Mouse (Mus musculus) monocyte, adult 5-6 weeks (primary cell): ENCODE results near the gene Pold3. TPM values are rescaled to one million over a fixed set of nuclear protein-coding genes. Genes with fewer than 3 reads are reported as not detected.

ENCODE experiments used
- ATAC-seq: fragments of 153-309, 156-312 bp; replicated peaks from 2 replicates; pipeline ENCODE4 v1.8.0; 2017; ENCODE audit warnings: mild to moderate bottlenecking; ENCODE audit not compliant: low TSS enrichment, insufficient number of reproducible peaks, severe bottlenecking, poor library complexity, low FRiP score
- total RNA-seq: library from RNA; stranded (forward); fragments of 200-1000, 200-491, 200-594 nt; gene quantifications from 3 replicates; pipeline ENCODE4 v1.2.3, GENCODE M21; 2017

Pold3 gene
- total RNA-seq, 1 experiment from 2014 or later = 70.0 TPM

- no peak for ATAC-seq
Measured at GRCm38 (mm10) chr7:100042120-100042519, 79.2 kb downstream of the Pold3 start.

GRCm38 (mm10) chr7:100036495-100036894 is 84.9 kb downstream of the Pold3 start:
- ATAC-seq = no peak

GRCm38 (mm10) chr7:100036050-100036449 is 85.3 kb downstream of the Pold3 start:
- ATAC-seq = no peak

- ATAC-seq = no peak
Measured at GRCm38 (mm10) chr7:100034815-100035463, 86.4 kb downstream of the Pold3 start.

GRCm38 (mm10) chr7:100033672-100034071 is 87.7 kb downstream of the Pold3 start:
- ATAC-seq = no peak

Other genes starting within 250 kb of the Pold3 start
- 19.5 to 62.6 TPM (median 41.4 TPM) in 3 replicates for gene Rnf169, start 141.1 kb downstream of the Pold3 start, total RNA-seq
- gene Chrdl2, start 115.4 kb downstream of the Pold3 start, total RNA-seq = not detected in 3 replicates
- 1.9 to 4.9 TPM in 2 of 3 replicates, not detected in the other for gene Lipt2, start 37.7 kb upstream of the Pold3 start, total RNA-seq
- gene Kcne3, start 54.9 kb upstream of the Pold3 start, total RNA-seq = 0.43 to 1.1 TPM (median 0.87 TPM) in 3 replicates
- 6.1 to 23.8 TPM (median 10.6 TPM) in 3 replicates for gene Pgm2l1, start 105.8 kb upstream of the Pold3 start, total RNA-seq
- gene P4ha3, start 164.0 kb upstream of the Pold3 start, total RNA-seq = not detected in 3 replicates